Mouse (Mus musculus): Measurements from ENCODE around the gene Bmp8a. TPM values are rescaled to one million over a fixed set of nuclear protein-coding genes. Genes with fewer than 3 reads are reported as not detected.

The Bmp8a gene
- polyA plus RNA-seq, 1 experiment, result 1.2 TPM

DNA sequence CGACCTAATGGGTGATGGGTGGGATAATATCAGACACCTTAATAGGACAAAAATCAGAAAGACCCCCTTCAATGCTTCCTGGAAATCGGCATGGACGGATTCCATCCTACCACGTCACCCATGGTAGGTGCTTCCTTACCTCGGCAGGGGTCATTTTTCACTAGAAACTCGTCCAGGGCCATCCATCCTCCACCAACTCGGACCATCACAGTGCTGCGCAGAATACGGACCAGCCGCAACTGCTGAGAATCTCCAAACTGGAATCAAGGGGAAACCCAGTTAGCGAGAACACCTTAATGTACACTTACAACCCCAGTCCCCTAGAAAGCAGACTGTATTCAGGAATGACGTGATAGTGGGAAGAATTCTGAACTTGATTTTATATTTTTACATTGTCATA, 17.7 kb upstream of the Bmp8a start:
- TF ChIP-seq POLR2A (IDR thresholded peaks at IDR 0.05; ENCODE audit: insufficient read length, low read depth) (no peak), MYOG (IDR thresholded peaks at IDR 0.05; ENCODE audit: control insufficient read depth in 1 of 3, insufficient read depth in 1 of 3, insufficient read length in 2 of 3, low read depth in 2 of 3) (no peak), CEBPB (IDR thresholded peaks at IDR 0.05; ENCODE audit: insufficient read depth, poor library complexity, severe bottlenecking) (no peak), TCF3 (IDR thresholded peaks at IDR 0.05; ENCODE audit: insufficient read length, low read depth) (no peak), POLR2AphosphoS2 (IDR thresholded peaks at IDR 0.05; ENCODE audit: insufficient read length, low read depth) (no peak), SRF (IDR thresholded peaks at IDR 0.05; ENCODE audit: control insufficient read depth, insufficient read length, low read depth) (no peak), TCF12 (IDR thresholded peaks at IDR 0.05; ENCODE audit: insufficient read depth, poor library complexity, severe bottlenecking) (no peak), REST (IDR thresholded peaks at IDR 0.05; ENCODE audit: insufficient read depth, insufficient read length) (no peak), MAX (IDR thresholded peaks at IDR 0.05; ENCODE audit: low read depth) (no peak)
- Histone ChIP-seq H3K4me3 (no peak overlapping the region), H3K4me2 (ENCODE audit: low read depth) (no peak overlapping the region), H3K79me2 (ENCODE audit: control insufficient read depth, insufficient read depth) (no peaks in the 10 kb centered on the region), H3ac (ENCODE audit: control insufficient read depth, insufficient read length) (no peak overlapping the region), H3K36me3 (ENCODE audit: control insufficient read depth, insufficient read depth) (peaks cover 86% of the 10 kb centered on the region), H3K27me3 (ENCODE audit: control insufficient read depth, insufficient read depth, insufficient read length) (no peaks in the 10 kb centered on the region)

DNA sequence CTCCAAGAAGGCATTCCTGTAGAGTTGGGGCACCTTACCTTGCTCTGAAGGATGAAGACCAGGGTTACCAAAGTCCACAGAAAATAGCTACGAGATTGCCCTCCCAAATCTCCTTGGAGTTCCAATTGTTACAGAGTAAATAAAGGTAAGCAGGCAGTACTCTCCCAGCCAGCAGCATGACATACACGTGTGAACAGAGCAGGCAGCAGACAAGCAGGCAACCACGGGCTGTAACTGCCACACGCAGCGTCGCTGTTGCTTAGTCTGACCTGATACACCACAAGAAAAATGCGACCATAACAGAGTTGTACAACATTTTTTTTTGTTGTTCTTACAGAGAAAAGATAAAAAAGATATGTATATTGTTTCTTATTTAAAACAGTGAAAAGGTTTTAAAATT, 15.6 kb upstream of the Bmp8a start:
- H3ac ChIP-seq (ENCODE audit: control insufficient read depth, insufficient read length), result no peak overlapping the region
- no peak overlapping the region for H3K4me2 ChIP-seq (ENCODE audit: low read depth)
- H3K27me3 ChIP-seq (ENCODE audit: control insufficient read depth, insufficient read depth, insufficient read length), result no peaks in the 10 kb centered on the region
- H3K4me3 ChIP-seq, result no peak overlapping the region
- peaks cover 86% of the 10 kb centered on the region for H3K36me3 ChIP-seq (ENCODE audit: control insufficient read depth, insufficient read depth)
- TF ChIP-seq SRF (IDR thresholded peaks at IDR 0.05; ENCODE audit: control insufficient read depth, insufficient read length, low read depth), result no peak
- TF ChIP-seq POLR2A (IDR thresholded peaks at IDR 0.05; ENCODE audit: insufficient read length, low read depth), result peak; percentile 39
- TF ChIP-seq TCF3 (IDR thresholded peaks at IDR 0.05; ENCODE audit: insufficient read length, low read depth), result no peak
- no peak for TF ChIP-seq TCF12 (IDR thresholded peaks at IDR 0.05; ENCODE audit: insufficient read depth, poor library complexity, severe bottlenecking)
- TF ChIP-seq CEBPB (IDR thresholded peaks at IDR 0.05; ENCODE audit: insufficient read depth, poor library complexity, severe bottlenecking), result no peak
- no peak for TF ChIP-seq MYOD1 (IDR thresholded peaks at IDR 0.05; ENCODE audit: control insufficient read depth in 1 of 3, insufficient read length in 2 of 3, low read depth in 2 of 3)
- no peak for TF ChIP-seq USF1 (IDR thresholded peaks at IDR 0.05; ENCODE audit: low read depth)
- peak; percentile 68 for TF ChIP-seq POLR2AphosphoS2 (IDR thresholded peaks at IDR 0.05; ENCODE audit: insufficient read length, low read depth)
- TF ChIP-seq E2F4 (IDR thresholded peaks at IDR 0.05; ENCODE audit: insufficient read depth), result no peak
- no peaks in the 10 kb centered on the region for H3K79me2 ChIP-seq (ENCODE audit: control insufficient read depth, insufficient read depth)

DNA sequence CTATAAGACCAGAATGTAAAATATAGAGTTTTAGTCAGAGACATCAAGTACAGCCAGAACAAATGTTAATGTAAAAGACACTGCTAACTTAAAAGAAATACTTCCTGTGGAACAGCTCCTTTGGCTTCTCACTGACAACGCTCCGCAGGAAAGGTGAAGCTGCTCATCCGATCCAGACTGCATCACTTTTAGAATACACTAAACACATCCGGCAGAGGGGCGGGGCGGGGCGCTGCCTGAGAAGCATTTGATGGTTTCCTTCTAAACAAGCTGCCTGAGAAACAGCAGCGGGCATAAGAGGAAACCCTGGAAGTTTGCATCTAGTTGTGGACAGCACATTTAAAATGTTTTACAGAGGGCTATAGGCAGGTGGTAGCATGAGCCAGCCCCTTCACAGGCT, 12.9 kb upstream of the Bmp8a start:
- H3K27me3 ChIP-seq (ENCODE audit: control insufficient read depth, insufficient read depth, insufficient read length), result no peaks in the 10 kb centered on the region
- peaks cover 84% of the 10 kb centered on the region for H3K36me3 ChIP-seq (ENCODE audit: control insufficient read depth, insufficient read depth)
- H3K79me2 ChIP-seq (ENCODE audit: control insufficient read depth, insufficient read depth), result no peaks in the 10 kb centered on the region
- no peak for TF ChIP-seq MYOD1 (IDR thresholded peaks at IDR 0.05; ENCODE audit: control insufficient read depth in 1 of 3, insufficient read length in 2 of 3, low read depth in 2 of 3)
- no peak for TF ChIP-seq MYOG (IDR thresholded peaks at IDR 0.05; ENCODE audit: control insufficient read depth in 1 of 3, insufficient read depth in 1 of 3, insufficient read length in 2 of 3, low read depth in 2 of 3)
- no peak for TF ChIP-seq CEBPB (IDR thresholded peaks at IDR 0.05; ENCODE audit: insufficient read depth, poor library complexity, severe bottlenecking)
- TF ChIP-seq TCF3 (IDR thresholded peaks at IDR 0.05; ENCODE audit: insufficient read length, low read depth), result no peak
- TF ChIP-seq E2F4 (IDR thresholded peaks at IDR 0.05; ENCODE audit: insufficient read depth), result no peak
- no peak for TF ChIP-seq USF1 (IDR thresholded peaks at IDR 0.05; ENCODE audit: low read depth)
- no peak for TF ChIP-seq SRF (IDR thresholded peaks at IDR 0.05; ENCODE audit: control insufficient read depth, insufficient read length, low read depth)
- no peak for TF ChIP-seq MAX (IDR thresholded peaks at IDR 0.05; ENCODE audit: low read depth)
- no peak for TF ChIP-seq POLR2AphosphoS2 (IDR thresholded peaks at IDR 0.05; ENCODE audit: insufficient read length, low read depth)
- TF ChIP-seq TCF12 (IDR thresholded peaks at IDR 0.05; ENCODE audit: insufficient read depth, poor library complexity, severe bottlenecking), result no peak
- TF ChIP-seq POLR2A (IDR thresholded peaks at IDR 0.05; ENCODE audit: insufficient read length, low read depth), result no peak
- H3K4me2 ChIP-seq (ENCODE audit: low read depth), result no peak overlapping the region
- no peak overlapping the region for H3K4me3 ChIP-seq
- H3ac ChIP-seq (ENCODE audit: control insufficient read depth, insufficient read length), result no peak overlapping the region

DNA sequence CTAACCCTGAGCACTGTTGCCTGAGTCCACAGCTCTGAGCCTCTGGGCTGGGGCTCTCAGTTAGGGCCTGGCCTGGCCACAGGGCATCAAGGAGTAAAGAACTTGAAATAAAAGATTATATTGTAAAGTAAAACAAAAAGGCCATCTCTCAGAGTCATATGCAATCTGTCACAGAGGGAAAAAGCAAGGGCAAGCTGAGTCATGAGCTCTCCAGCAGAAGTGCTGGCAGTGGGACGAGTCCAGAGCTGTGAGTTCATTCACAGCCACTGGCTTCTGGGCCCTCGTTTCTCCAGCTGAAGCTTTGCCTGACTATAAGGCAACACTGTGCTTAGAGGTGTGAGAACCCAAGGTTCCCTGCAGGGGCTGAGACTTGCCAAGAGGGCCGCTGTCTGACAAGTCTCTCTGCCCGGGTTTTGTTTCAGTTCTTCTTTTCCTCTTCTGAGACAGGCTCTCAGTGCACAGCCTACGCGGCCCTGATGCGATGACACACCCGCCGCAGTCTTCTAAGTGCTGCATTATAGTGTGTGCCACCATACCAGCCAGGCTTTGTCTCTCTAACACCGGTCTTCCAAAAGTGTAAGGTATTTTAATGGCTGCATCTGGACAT, 10.3 kb upstream of the Bmp8a start:
- Histone ChIP-seq H3K4me3 (no peak overlapping the region), H3K4me2 (ENCODE audit: low read depth) (no peak overlapping the region)
- TF ChIP-seq MYOG (IDR thresholded peaks at IDR 0.05; ENCODE audit: control insufficient read depth in 1 of 3, insufficient read depth in 1 of 3, insufficient read length in 2 of 3, low read depth in 2 of 3) (no peak), TCF12 (IDR thresholded peaks at IDR 0.05; ENCODE audit: insufficient read depth, poor library complexity, severe bottlenecking) (no peak), REST (IDR thresholded peaks at IDR 0.05; ENCODE audit: insufficient read depth, insufficient read length) (no peak), POLR2AphosphoS2 (IDR thresholded peaks at IDR 0.05; ENCODE audit: insufficient read length, low read depth) (no peak), POLR2A (IDR thresholded peaks at IDR 0.05; ENCODE audit: insufficient read length, low read depth) (no peak), MAX (IDR thresholded peaks at IDR 0.05; ENCODE audit: low read depth) (no peak), SRF (IDR thresholded peaks at IDR 0.05; ENCODE audit: control insufficient read depth, insufficient read length, low read depth) (no peak), E2F4 (IDR thresholded peaks at IDR 0.05; ENCODE audit: insufficient read depth) (no peak), MYOD1 (IDR thresholded peaks at IDR 0.05; ENCODE audit: control insufficient read depth in 1 of 3, insufficient read length in 2 of 3, low read depth in 2 of 3) (no peak), TCF3 (IDR thresholded peaks at IDR 0.05; ENCODE audit: insufficient read length, low read depth) (no peak), USF1 (IDR thresholded peaks at IDR 0.05; ENCODE audit: low read depth) (no peak), CEBPB (IDR thresholded peaks at IDR 0.05; ENCODE audit: insufficient read depth, poor library complexity, severe bottlenecking) (no peak)

More for the DNA sequence above, 10.3 kb upstream of the Bmp8a start:
- Histone ChIP-seq H3K36me3 (ENCODE audit: control insufficient read depth, insufficient read depth) (peaks cover 72% of the 10 kb centered on the region), H3ac (ENCODE audit: control insufficient read depth, insufficient read length) (no peak overlapping the region), H3K79me2 (ENCODE audit: control insufficient read depth, insufficient read depth) (no peaks in the 10 kb centered on the region), H3K27me3 (ENCODE audit: control insufficient read depth, insufficient read depth, insufficient read length) (no peaks in the 10 kb centered on the region)

All from myocyte (in vitro differentiated cells).